ENCODE assay signal across 8 mouse cellular contexts in the genomic region with DNA sequence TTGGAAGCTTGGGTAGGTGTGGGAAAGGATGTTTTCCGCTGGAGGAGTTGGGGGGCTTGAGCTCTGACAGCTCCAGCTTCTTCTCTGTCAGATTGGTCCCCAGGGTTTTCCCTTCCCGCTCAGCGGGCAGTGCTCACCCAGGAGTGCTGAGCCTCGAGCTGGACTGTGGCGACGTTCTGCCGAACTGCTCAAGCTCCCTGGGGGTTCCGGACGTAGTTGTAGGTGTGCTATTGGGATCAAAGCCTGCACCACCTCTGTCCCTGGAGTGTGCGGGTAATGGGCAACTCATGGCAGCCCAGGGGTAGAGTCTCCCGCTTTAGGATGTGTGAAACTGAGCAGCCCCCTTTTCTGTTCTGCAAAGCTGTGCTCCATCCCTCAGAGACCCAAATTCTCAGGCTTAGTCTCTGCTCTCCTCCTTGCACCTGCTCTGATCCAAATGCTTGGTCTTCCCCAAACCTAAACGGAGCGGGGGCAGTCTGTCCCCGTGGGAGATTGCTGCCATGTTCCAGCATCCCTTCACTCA. TPM values are rescaled to one million over a fixed set of nuclear protein-coding genes. Genes with fewer than 3 reads are reported as not detected.
DNase-seq lines count a peak whose midpoint lies in the region; ATAC-seq lines count a peak whose summit lies in the region.

No protein-coding gene starts in this region.

- no peaks in the 10 kb centered on the region for H3K36me3 ChIP-seq in kidney, embryonic 14.5 days (ENCODE audit: control insufficient read depth, insufficient read depth, low read length)
- H3K36me3 ChIP-seq in embryonic facial prominence, embryonic 10.5 days (replicated peaks), result no peaks in the 10 kb centered on the region
- H3K36me3 ChIP-seq in hindbrain, embryonic 16.5 days (ENCODE audit: control insufficient read depth, insufficient read depth, low read length), result no peaks in the 10 kb centered on the region
- no peaks in the 10 kb centered on the region for H3K36me3 ChIP-seq in midbrain, embryonic 14.5 days (ENCODE audit: control insufficient read depth, insufficient read depth, low read length)

- peaks cover 16% of the 10 kb centered on the region; the same call in 1 of the 2 replicates for H3K4me1 ChIP-seq in kidney, embryonic 14.5 days (ENCODE audit: control insufficient read depth, insufficient read depth, low read length)
- peaks cover 24% of the 10 kb centered on the region for H3K4me1 ChIP-seq in embryonic facial prominence, embryonic 10.5 days
- peaks cover 21% of the 10 kb centered on the region for H3K4me1 ChIP-seq in hindbrain, embryonic 16.5 days (ENCODE audit: control insufficient read depth, insufficient read depth, low read depth, low read length)
- peaks cover 18% of the 10 kb centered on the region for H3K4me1 ChIP-seq in midbrain, embryonic 14.5 days (ENCODE audit: control insufficient read depth, insufficient read depth, low read length)

- peak overlapping the region; percentile 96 for H3K4me2 ChIP-seq in kidney, embryonic 14.5 days (replicated peaks; ENCODE audit: low read depth, low read length)
- peak overlapping the region; percentile 99 for H3K4me2 ChIP-seq in hindbrain, embryonic 16.5 days (ENCODE audit: low read length)
- H3K4me2 ChIP-seq in midbrain, embryonic 14.5 days (ENCODE audit: low read length), result peak overlapping the region; percentile 94

- no peaks in the 10 kb centered on the region for H3K9me3 ChIP-seq in kidney, embryonic 14.5 days (ENCODE audit: control insufficient read depth, low read length)
- no peaks in the 10 kb centered on the region for H3K9me3 ChIP-seq in embryonic facial prominence, embryonic 10.5 days
- H3K9me3 ChIP-seq in hindbrain, embryonic 16.5 days (ENCODE audit: control insufficient read depth, low read length), result no peaks in the 10 kb centered on the region
- no peaks in the 10 kb centered on the region for H3K9me3 ChIP-seq in midbrain, embryonic 14.5 days (ENCODE audit: control insufficient read depth, low read length)

- peaks cover 54% of the 10 kb centered on the region for H3K27me3 ChIP-seq in kidney, embryonic 14.5 days (ENCODE audit: control insufficient read depth, insufficient read depth, low read length)
- peaks cover 76% of the 10 kb centered on the region for H3K27me3 ChIP-seq in embryonic facial prominence, embryonic 10.5 days (replicated peaks; ENCODE audit: low read depth, poor library complexity, severe bottlenecking)
- peaks cover 20% of the 10 kb centered on the region for H3K27me3 ChIP-seq in hindbrain, embryonic 16.5 days (replicated peaks; ENCODE audit: control insufficient read depth, insufficient read depth, low read length)
- peaks cover 46% of the 10 kb centered on the region; the same call in 1 of the 2 replicates for H3K27me3 ChIP-seq in midbrain, embryonic 14.5 days (ENCODE audit: control insufficient read depth, insufficient read depth, low read length)

- peak; percentile 18; the same call in 1 of the 2 replicates for ATAC-seq in kidney, embryonic 14.5 days (ENCODE audit: low FRiP score, low TSS enrichment)
- ATAC-seq in hindbrain, embryonic 16.5 days, result peak; percentile 28
- ATAC-seq in midbrain, embryonic 14.5 days (ENCODE audit: low FRiP score, low TSS enrichment), result peak; percentile 46

- no peak overlapping the region for H3K27ac ChIP-seq in kidney, embryonic 14.5 days (ENCODE audit: low read depth, low read length)
- H3K27ac ChIP-seq in embryonic facial prominence, embryonic 10.5 days (replicated peaks), result no peak overlapping the region
- no peak overlapping the region for H3K27ac ChIP-seq in hindbrain, embryonic 16.5 days (ENCODE audit: low read depth, low read length)
- 0 out of 2 replicates have a peak overlapping the region, but pooled peaks have one; percentile 32 for H3K27ac ChIP-seq in midbrain, embryonic 14.5 days (replicated peaks; ENCODE audit: low read depth, low read length)

- no peak for DNase-seq in kidney, adult 8-10 months
- no peak for DNase-seq in embryonic facial prominence, embryonic 10.5 days (ENCODE audit: low spot score)
- peak; percentile 34 for DNase-seq in midbrain, embryonic 14.5 days
- DNase-seq in embryo, embryonic 9.5 days (ENCODE audit: extremely low spot score), result no peak
- no peak for DNase-seq in thymus, postnatal 25 days
- DNase-seq in gastrocnemius, adult 8-10 months (ENCODE audit: low spot score in 2 of 2), result no peak

- peak overlapping the region; percentile 58 for H3K4me3 ChIP-seq in kidney, embryonic 14.5 days (ENCODE audit: low read length)
- peak overlapping the region; percentile 72 for H3K4me3 ChIP-seq in embryonic facial prominence, embryonic 10.5 days
- H3K4me3 ChIP-seq in hindbrain, embryonic 16.5 days (ENCODE audit: low read length), result peak overlapping the region; percentile 61
- peak overlapping the region; percentile 43 for H3K4me3 ChIP-seq in midbrain, embryonic 14.5 days (replicated peaks; ENCODE audit: low read depth, low read length)

- H3K9ac ChIP-seq in kidney, embryonic 14.5 days (ENCODE audit: low read depth, low read length), result peak overlapping the region; percentile 42; the same call in 1 of the 2 replicates
- H3K9ac ChIP-seq in hindbrain, embryonic 16.5 days (ENCODE audit: low read depth, low read length), result peak overlapping the region; percentile 64
- H3K9ac ChIP-seq in midbrain, embryonic 14.5 days (replicated peaks; ENCODE audit: low read length), result peak overlapping the region; percentile 49; the same call in 1 of the 2 replicates

- under 1% methylated on average over 14 of the region's 14 CpGs for WGBS in kidney, embryonic 14.5 days
- 1% methylated on average over 14 of the region's 14 CpGs for WGBS in embryonic facial prominence, embryonic 10.5 days
- 2% methylated on average over 14 of the region's 14 CpGs for WGBS in hindbrain, embryonic 16.5 days
- under 1% methylated on average over 14 of the region's 14 CpGs for WGBS in midbrain, embryonic 14.5 days

RNA-seq across cellular contexts. Expression of a gene that starts 1.0 kb away (rescaled TPM):
- not detected in 2 replicates for polyA plus RNA-seq in kidney, embryonic 14.5 days (2014; fragmentation: Nextera tagmentation; extraction: Ambion mirVana)
- 0.05 TPM in 2 replicates for polyA plus RNA-seq in embryonic facial prominence, embryonic 10.5 days (2016; fragmentation: Nextera tagmentation; extraction: Ambion mirVana)
- polyA plus RNA-seq in hindbrain, embryonic 16.5 days (2015; fragmentation: Nextera tagmentation; extraction: Ambion mirVana), result 2.2 and 3.1 TPM in 2 replicates
- 0.89 and 1.2 TPM in 2 replicates for polyA plus RNA-seq in midbrain, embryonic 14.5 days (2014; fragmentation: Nextera tagmentation; extraction: Ambion mirVana)
- total RNA-seq in gastrocnemius, adult 8-10 months (2022), result not detected
